8 mouse cellular contexts compared by ENCODE assay signal in genomic region chr1:72874287-72875211, GRCm38 (mm10). TPM values are rescaled to one million over a fixed set of nuclear protein-coding genes. Genes with fewer than 3 reads are reported as not detected.
DNase-seq lines count a peak whose midpoint lies in the region; ATAC-seq lines count a peak whose summit lies in the region.

TSS of gene Igfbp5 (minus strand) at chr1:72874884.

- H3K4me2 ChIP-seq in limb, embryonic 12.5 days = peak within 1 kb of the TSS; percentile 93
- H3K4me2 ChIP-seq in midbrain, embryonic 16.5 days (ENCODE audit: low read length) = peak within 1 kb of the TSS; percentile 81

- no peaks in the 10 kb centered on the region for H3K36me3 ChIP-seq in limb, embryonic 12.5 days
- no peaks in the 10 kb centered on the region for H3K36me3 ChIP-seq in midbrain, embryonic 16.5 days (ENCODE audit: control insufficient read depth, insufficient read depth, low read length)

- DNase-seq in adrenal gland, adult 8-10 months = peak; percentile 49
- DNase-seq in embryo, embryonic 10.5 days (ENCODE audit: low spot score) = peak; percentile 84
- peak; percentile 98 for DNase-seq in heart, adult 11 months
- DNase-seq in kidney, adult 18-20 months = peak; percentile 87
- DNase-seq in urinary bladder, adult 2 months (ENCODE audit: low spot score) = peak; percentile 71
- no peak for DNase-seq in spleen, postnatal 14 days (ENCODE audit: low spot score in 2 of 2)

- peak; percentile 67 for ATAC-seq in limb, embryonic 12.5 days (ENCODE audit: insufficient number of reproducible peaks, insufficient read depth, low FRiP score, low TSS enrichment, low read depth)
- peak; percentile 30 for ATAC-seq in midbrain, embryonic 16.5 days

- peaks cover 71% of the 10 kb centered on the region for H3K4me1 ChIP-seq in limb, embryonic 12.5 days (replicated peaks)
- H3K4me1 ChIP-seq in midbrain, embryonic 16.5 days (ENCODE audit: control insufficient read depth, insufficient read depth, low read length) = peaks cover 44% of the 10 kb centered on the region

- peak within 1 kb of the TSS; percentile 87 for H3K27ac ChIP-seq in limb, embryonic 12.5 days
- peak within 1 kb of the TSS; percentile 77 for H3K27ac ChIP-seq in midbrain, embryonic 16.5 days (ENCODE audit: low read length)

- H3K9me3 ChIP-seq in limb, embryonic 12.5 days = no peaks in the 10 kb centered on the region
- no peaks in the 10 kb centered on the region for H3K9me3 ChIP-seq in midbrain, embryonic 16.5 days (replicated peaks; ENCODE audit: control insufficient read depth, low read length, poor library complexity, severe bottlenecking)

- peaks cover 40% of the 10 kb centered on the region for H3K27me3 ChIP-seq in limb, embryonic 12.5 days
- 0 out of 2 replicates have a peak, but pooled peaks cover 4% of the 10 kb centered on the region for H3K27me3 ChIP-seq in midbrain, embryonic 16.5 days (ENCODE audit: control insufficient read depth, insufficient read depth, low read depth, low read length)

- H3K4me3 ChIP-seq in limb, embryonic 12.5 days (replicated peaks) = peak within 1 kb of the TSS; percentile 72
- H3K4me3 ChIP-seq in midbrain, embryonic 16.5 days (ENCODE audit: low read depth, low read length) = peak within 1 kb of the TSS; percentile 51

- 1% methylated on average over 38 of the region's 38 CpGs for WGBS in limb, embryonic 12.5 days
- under 1% methylated on average over 37 of the region's 38 CpGs for WGBS in midbrain, embryonic 16.5 days

- peak within 1 kb of the TSS; percentile 87 for H3K9ac ChIP-seq in limb, embryonic 12.5 days (replicated peaks)
- H3K9ac ChIP-seq in midbrain, embryonic 16.5 days (ENCODE audit: low read depth, low read length) = peak within 1 kb of the TSS; percentile 68

RNA-seq across cellular contexts. Expression of gene Igfbp5, which starts in this region (rescaled TPM):
- total RNA-seq in adrenal gland, adult 8-10 months (2022) = 100 to 1,000 TPM in 3 of 4 experiments, 10 to 100 TPM in 1; 99.0 to 265 (median 164) TPM
- 80.3 and 98.0 TPM in 2 replicates for polyA plus RNA-seq in limb, embryonic 12.5 days (2016; fragmentation: Nextera tagmentation; extraction: Ambion mirVana)
- polyA plus RNA-seq in midbrain, embryonic 16.5 days (2015; fragmentation: Nextera tagmentation; extraction: Ambion mirVana) = 42.6 and 42.8 TPM in 2 replicates
- polyA plus RNA-seq in urinary bladder, adult 2 months (2012; rRNA removed) = 58.6 and 85.5 TPM in 2 replicates

Comparison
In these comparisons a context has a peak if more than half of its experiments do, and no peak if none do; other contexts are left out.
1. DNase-seq: peak in adrenal gland, adult 8-10 months (single experiment), embryo, embryonic 10.5 days (single experiment), heart, adult 11 months (single experiment), kidney, adult 18-20 months (single experiment) and urinary bladder, adult 2 months (single experiment); none in spleen, postnatal 14 days (0 of 2).